Comparison of ENCODE assay signal across 21 mouse cellular contexts in the genomic region with DNA sequence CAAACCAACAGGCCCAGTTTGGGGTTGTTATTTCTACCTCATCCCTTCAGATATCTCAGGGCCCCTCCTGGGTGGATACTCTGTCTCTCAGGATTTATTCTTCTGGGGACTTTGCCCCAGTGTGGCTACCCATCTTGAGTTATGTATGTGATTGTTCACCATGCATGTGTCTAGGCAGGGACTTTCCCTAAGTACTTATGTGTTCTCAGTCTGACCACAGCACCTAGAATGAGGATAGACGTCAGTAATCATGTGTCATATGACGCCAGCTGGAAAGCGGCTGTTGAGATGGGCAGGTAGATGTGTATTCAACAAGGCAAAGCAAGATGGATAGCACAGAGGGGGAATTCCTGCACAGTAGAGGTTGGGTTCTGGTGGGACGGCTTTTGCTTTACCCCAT.
DNase-seq lines count a peak whose midpoint lies in the region; ATAC-seq lines count a peak whose summit lies in the region.
"Had no signal": no experiment of that assay in that cellular context is flagged by ENCODE, and none has a peak within 500 bp of the region (broad histone marks: within the 10 kb centered on the region; RNA-seq: fewer than 3 reads in every experiment).

No protein-coding gene starts in this region.

- WGBS in forebrain, embryonic 10.5 days: 93% methylated on average over 4 of the region's 4 CpGs

- no peaks in the 10 kb centered on the region for H3K36me3 ChIP-seq in forebrain, embryonic 10.5 days (replicated peaks)
- H3K36me3 ChIP-seq: embryonic facial prominence, embryonic 10.5 days; embryonic facial prominence, embryonic 12.5 days; forebrain, embryonic 12.5 days; G1E had no signal

- H3K27ac ChIP-seq in forebrain, embryonic 10.5 days: no peak overlapping the region
- H3K27ac ChIP-seq: embryonic facial prominence, embryonic 10.5 days; embryonic facial prominence, embryonic 12.5 days; forebrain, embryonic 12.5 days had no signal

- H3K4me3 ChIP-seq in forebrain, embryonic 10.5 days: no peak overlapping the region
- H3K4me3 ChIP-seq: embryonic facial prominence, embryonic 10.5 days; embryonic facial prominence, embryonic 12.5 days; forebrain, embryonic 12.5 days had no signal

- H3K4me1 ChIP-seq in forebrain, embryonic 10.5 days: no peaks in the 10 kb centered on the region
- H3K4me1 ChIP-seq: embryonic facial prominence, embryonic 10.5 days; embryonic facial prominence, embryonic 12.5 days; forebrain, embryonic 12.5 days had no signal

- ATAC-seq in CD4-positive, CD25-positive, alpha-beta regulatory T cell, adult 4 months: peak; percentile 47
- no peak for ATAC-seq in megakaryocyte progenitor cell, adult 5-6 weeks (replicated peaks; ENCODE audit: poor library complexity)
- ATAC-seq: activated CD4-positive, CD25-positive, alpha-beta regulatory T cell, adult 4 months; forebrain, embryonic 14.5 days; forebrain, embryonic 16.5 days; Patski had no signal

- H3K9me3 ChIP-seq in forebrain, embryonic 10.5 days: peaks cover 21% of the 10 kb centered on the region

- H3K27me3 ChIP-seq in forebrain, embryonic 10.5 days (ENCODE audit: poor library complexity, severe bottlenecking): no peaks in the 10 kb centered on the region
- H3K27me3 ChIP-seq: embryonic facial prominence, embryonic 12.5 days; Patski had no signal

- peak; percentile 25 for DNase-seq in CD4-positive, CD25-positive, alpha-beta regulatory T cell, adult 2 months (ENCODE audit: low read depth, low spot score)
- DNase-seq in induced T-regulatory cell, adult 2 months (ENCODE audit: low read depth): peak; percentile 7
- DNase-seq in forebrain, embryonic 10.5 days (ENCODE audit: extremely low spot score, low spot score): no peak
- DNase-seq: adrenal gland, adult 8-10 months; adrenal gland, postnatal 14 days; adrenal gland, postnatal 36 days; cerebellum, adult 11-12 months; cerebellum, adult 2 months; cerebellum, adult 9-10 months; cerebellum, postnatal 10 days; cerebellum, postnatal 25 days had no signal
